Mouse (Mus musculus) lung, adult 2 months (tissue): Measurements from ENCODE around the gene Adamts12. TPM values are rescaled to one million over a fixed set of nuclear protein-coding genes. Genes with fewer than 3 reads are reported as not detected.

Experiments
- DNase-seq: peaks from one replicate; pipeline ENCODE4 v3.0.0; 2022
- H3K4me1 ChIP-seq: fragments of 200-500 bp; 2 replicates; pipeline ENCODE4 v1.6.1; 2011; ENCODE audit warnings: low read length; ENCODE audit not compliant: control insufficient read depth, insufficient read depth
- H3K4me3 ChIP-seq: fragments of 200-500 bp; replicated peaks from 2 replicates; pipeline ENCODE3; 2011; ENCODE audit warnings: low read depth, mild to moderate bottlenecking, control low read depth, low read length; ENCODE audit errors: extremely low read depth
- CTCF ChIP-seq: fragments of 200-500 bp; IDR thresholded peaks from 2 replicates; pipeline ENCODE4 v1.5.1; 2011; ENCODE audit warnings: mild to moderate bottlenecking, low read length, control low read depth; ENCODE audit not compliant: insufficient read depth
- POLR2A ChIP-seq: fragments of 200-500 bp; IDR thresholded peaks from 2 replicates; pipeline ENCODE4 v1.6.1; 2011; ENCODE audit warnings: low read depth, mild to moderate bottlenecking, control low read depth, low read length, borderline replicate concordance; ENCODE audit errors: extremely low read depth
- WGBS: fragments of 180-500 bp; shearing (Covaris S2); methylation state at CpG from one replicate; pipeline ENCODE4 v1.1.7; 2018; 5-methylcytosine and 5-hydroxymethylcytosine counted together
- polyA plus RNA-seq: library from polyadenylated mRNA; depleted of rRNA; stranded (reverse); fragments of >200 nt; gene quantifications from 2 replicates; pipeline ENCODE4 v1.2.3, GENCODE M21; 2012

Adamts12 gene
- polyA plus RNA-seq, 1 experiment, result 1.2 TPM

DNA sequence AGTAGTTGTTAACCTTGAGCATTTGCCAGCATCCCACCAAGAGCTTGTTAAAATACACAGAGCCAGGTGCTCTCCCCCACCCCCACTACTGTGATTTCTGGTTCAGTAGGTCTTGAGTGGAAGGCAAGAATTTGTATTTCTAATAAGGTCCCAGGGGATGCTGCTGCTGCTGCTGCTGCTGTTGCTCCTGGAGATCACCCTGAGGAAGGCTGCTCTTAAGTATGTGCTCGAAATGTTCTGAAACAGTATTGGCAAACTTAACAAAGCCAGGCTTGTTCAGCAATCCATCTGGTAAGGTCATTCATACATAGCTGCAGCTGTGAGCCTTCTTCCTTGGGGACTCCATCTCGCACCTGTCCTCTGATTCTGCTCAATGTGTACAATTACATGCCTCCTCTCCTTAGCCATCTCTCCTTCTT, 115.2 kb downstream of the Adamts12 start:
- Histone ChIP-seq H3K4me3 (no peak overlapping the region), H3K4me1 (no peaks in the 10 kb centered on the region)
- no peak for TF ChIP-seq CTCF
- TF ChIP-seq POLR2A, result no peak
- WGBS, result 59% methylated on average over 2 of the region's 2 CpGs
- no peak for DNase-seq

DNA sequence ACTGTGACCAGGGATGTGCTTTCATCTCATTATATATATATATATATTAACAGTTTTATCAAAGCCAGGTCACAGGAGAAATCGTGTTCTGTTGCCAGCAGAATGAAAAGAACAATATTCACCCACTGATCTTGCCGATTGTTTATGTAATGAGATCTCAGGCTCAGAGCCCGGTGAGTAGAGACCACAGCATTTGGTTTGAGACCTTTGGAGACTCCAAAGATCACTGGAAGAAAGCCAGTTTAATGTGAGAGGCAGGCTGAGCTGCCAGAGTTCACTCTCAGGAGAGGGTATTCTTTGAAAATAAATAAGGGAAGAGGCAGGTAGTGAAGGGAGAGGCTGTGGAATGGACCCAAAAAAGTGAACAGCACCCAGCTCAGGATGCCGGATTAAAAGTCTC, 122.1 kb downstream of the Adamts12 start:
- TF ChIP-seq CTCF (no peak), POLR2A (no peak)
- 54% methylated on average over 4 of the region's 4 CpGs for WGBS
- Histone ChIP-seq H3K4me1 (no peaks in the 10 kb centered on the region), H3K4me3 (no peak overlapping the region)
- no peak for DNase-seq

DNA sequence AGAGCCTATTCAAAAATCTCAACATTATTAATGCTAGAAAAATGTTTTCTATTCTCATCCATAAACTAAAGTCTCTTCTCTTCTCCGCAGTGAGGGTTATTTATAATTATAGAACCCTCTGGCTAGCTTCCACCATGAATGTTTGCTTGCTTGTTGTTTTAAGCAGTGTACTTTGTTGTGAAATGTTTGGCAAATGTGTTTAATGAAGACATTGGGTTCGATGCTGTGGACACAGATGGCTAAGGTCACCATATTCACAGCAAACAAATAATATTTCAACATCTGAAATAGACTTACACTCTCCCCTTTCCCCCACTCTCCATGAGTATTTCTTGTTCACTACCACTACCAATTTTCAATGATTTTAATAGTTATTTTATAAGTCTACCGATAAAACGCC, 125.9 kb downstream of the Adamts12 start:
- WGBS, result 73% methylated on average over 4 of the region's 4 CpGs
- DNase-seq, result no peak
- TF ChIP-seq CTCF, result no peak
- no peak for TF ChIP-seq POLR2A
- H3K4me3 ChIP-seq, result no peak overlapping the region
- H3K4me1 ChIP-seq, result no peaks in the 10 kb centered on the region

DNA sequence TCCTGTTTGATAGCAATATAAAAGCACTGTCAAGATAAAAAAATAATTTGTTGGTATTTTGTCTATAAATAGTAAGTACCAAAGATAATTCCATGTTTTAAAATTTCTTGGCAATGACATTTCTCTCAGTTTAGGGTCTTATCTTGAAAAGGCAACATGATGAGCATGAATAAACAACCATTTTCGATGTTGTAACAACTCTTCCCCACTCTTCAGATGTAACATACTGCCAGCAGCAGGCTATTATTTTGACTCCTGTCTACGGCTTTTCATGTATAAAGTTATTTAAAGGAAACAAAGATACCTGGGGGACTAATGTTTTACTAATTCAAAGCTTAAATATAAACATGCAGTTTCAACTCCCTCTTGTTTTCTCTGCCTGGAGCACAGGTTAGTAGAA, 128.2 kb downstream of the Adamts12 start:
- H3K4me3 ChIP-seq, result no peak overlapping the region
- no peak for TF ChIP-seq POLR2A
- TF ChIP-seq CTCF, result no peak
- H3K4me1 ChIP-seq, result no peaks in the 10 kb centered on the region
- 64% methylated on average over 2 of the region's 2 CpGs for WGBS
- DNase-seq, result no peak

DNA sequence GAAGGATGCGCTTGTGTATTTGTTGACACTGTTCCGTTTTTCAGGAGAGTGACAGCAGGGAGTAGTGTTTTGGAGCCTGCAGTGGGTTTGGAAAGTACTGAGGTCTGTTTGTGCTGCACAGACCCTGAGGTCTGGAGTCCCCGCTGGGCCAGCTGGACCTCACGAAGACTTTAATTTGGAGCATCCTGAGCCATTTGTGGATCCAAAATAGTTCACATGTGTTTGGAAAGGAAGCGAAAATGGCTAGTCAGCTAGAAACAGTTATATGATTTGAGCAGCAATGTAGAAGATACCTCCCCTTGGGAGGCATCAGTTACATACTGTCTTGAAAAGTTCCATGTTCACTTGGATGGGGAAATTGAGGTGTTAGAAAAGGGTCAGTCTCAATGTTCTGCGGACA, 132.5 kb downstream of the Adamts12 start:
- Histone ChIP-seq H3K4me1 (no peaks in the 10 kb centered on the region), H3K4me3 (no peak overlapping the region)
- DNase-seq, result no peak
- TF ChIP-seq CTCF, result no peak
- TF ChIP-seq POLR2A, result no peak
- WGBS, result 69% methylated on average over 6 of the region's 6 CpGs

DNA sequence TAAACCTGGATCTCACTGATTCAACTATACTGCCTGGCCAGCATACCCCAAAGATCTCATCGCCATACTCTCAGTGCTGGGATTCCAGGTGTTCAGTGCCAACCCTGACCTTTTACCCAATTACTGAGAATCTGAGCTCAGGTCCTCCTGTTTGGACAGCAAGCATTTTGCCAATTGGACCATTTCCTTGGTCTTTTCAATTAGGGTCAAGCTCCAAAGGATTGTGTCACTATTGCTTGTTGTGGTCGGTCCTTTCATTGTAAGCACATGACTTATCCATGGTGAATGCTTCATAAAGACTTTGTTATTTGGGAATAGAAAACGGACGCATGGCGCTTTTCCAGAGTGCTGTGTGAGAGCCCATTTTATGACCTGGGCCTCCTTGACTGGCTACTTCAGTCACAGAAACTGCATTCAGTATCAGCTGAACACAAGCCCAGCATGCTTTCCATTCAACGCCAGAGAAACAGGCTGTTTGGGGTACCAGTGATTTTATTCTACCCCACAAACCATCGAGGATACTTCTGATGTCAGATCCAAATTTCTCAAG, 133.7 kb downstream of the Adamts12 start:
- no peak overlapping the region for H3K4me3 ChIP-seq
- DNase-seq, result no peak
- TF ChIP-seq POLR2A, result no peak
- TF ChIP-seq CTCF, result no peak
- H3K4me1 ChIP-seq, result no peaks in the 10 kb centered on the region
- 84% methylated on average over 7 of the region's 7 CpGs for WGBS

DNA sequence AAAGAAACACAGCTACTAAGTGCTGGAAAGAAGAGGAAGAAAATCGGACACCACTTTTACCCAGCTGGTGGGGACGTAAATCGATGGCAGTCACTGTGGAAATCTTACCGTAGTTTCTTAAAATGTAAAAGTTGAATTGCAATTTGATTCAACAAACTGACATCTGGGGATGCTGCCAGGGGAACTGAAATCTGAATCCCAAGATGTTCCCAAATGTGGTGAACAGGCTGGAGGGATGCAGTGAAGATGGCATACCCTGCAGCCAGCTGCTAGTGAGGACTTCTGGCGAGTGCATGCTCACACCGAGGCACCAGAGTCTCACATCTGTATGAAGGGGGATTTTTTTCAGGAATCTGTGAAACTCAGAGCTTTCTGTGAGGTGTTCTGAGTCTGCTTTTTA, 138.5 kb downstream of the Adamts12 start:
- Histone ChIP-seq H3K4me1 (no peaks in the 10 kb centered on the region), H3K4me3 (no peak overlapping the region)
- no peak for DNase-seq
- TF ChIP-seq CTCF (no peak), POLR2A (no peak)
- 73% methylated on average over 6 of the region's 6 CpGs for WGBS

DNA sequence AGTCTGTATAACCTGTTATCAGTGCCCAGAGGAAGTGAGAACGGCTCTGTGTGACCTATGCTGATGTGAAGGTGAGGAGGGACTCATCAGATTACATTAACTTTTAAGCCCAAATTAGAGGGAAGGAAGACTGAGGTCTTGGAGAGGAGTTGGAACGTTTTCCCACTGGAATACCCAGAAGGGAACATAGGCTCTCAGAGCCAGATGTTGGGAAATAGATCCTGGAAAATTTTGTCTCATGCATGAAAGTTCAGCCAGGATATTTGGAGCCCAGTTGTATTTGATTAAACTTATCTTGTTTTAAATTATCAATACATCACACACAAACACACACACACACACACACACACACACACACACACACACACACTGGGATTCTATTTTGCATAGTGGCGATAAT, 140.3 kb downstream of the Adamts12 start:
- DNase-seq, result no peak
- no peak for TF ChIP-seq POLR2A
- TF ChIP-seq CTCF, result no peak
- no peaks in the 10 kb centered on the region for H3K4me1 ChIP-seq
- no peak overlapping the region for H3K4me3 ChIP-seq
- WGBS, result 63% methylated on average over 3 of the region's 3 CpGs

DNA sequence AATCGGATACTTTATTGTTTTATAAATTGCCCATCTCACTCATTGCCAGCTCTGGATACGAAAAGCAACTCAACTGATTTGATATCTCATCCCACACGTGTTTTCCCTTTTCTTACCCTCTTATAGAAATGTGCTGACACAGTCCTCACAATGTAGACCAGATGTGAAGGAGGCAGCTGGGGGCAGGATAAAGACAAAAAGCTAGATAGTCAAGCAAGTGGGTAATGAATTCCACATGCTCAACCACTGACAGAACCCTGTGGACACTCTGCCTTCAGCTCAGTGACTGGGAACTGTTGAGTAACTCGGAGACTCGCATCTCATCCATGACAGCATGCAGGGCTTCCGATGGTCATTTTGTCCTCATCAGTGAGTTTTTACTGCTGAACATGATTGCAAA, 146.4 kb downstream of the Adamts12 start:
- Histone ChIP-seq H3K4me3 (no peak overlapping the region), H3K4me1 (no peaks in the 10 kb centered on the region)
- TF ChIP-seq POLR2A, result no peak
- no peak for DNase-seq
- 75% methylated on average over 6 of the region's 6 CpGs for WGBS

DNA sequence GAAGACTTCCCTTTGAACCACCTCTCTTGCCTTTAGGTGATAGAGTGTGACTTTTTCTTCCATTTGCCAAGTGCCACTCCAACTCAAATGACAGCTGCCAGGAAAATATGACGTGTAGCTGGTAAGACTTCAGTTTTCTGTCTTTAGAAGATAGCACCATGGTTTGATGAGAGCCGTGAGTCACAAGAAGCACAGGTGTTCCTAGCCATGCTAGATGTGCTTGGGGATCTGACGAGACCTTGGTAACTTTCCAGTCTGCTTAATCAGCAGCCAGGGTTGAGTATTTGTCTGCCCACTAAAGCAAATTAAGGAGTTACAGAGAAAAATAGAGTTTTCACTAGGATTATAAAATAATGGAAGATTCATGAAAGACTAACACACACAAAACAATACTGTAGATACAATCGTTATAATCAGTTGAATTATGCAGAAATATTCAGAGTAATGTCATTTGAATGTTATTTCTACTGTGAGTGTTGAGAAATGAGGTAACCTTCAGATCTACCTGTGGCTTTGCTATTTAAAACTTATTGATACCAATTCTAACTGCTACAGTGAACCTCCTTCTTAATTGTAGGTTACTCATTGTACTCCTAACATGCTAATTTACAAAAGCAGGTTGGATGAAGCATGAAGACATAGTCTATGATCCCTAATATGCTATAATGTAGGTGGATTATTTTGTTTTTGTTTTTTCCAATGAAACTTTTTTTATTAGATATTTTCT, 169.5 kb downstream of the Adamts12 start:
- no peaks in the 10 kb centered on the region for H3K4me1 ChIP-seq
- no peak overlapping the region for H3K4me3 ChIP-seq
- DNase-seq, result no peak
- 73% methylated on average over 4 of the region's 4 CpGs for WGBS
- TF ChIP-seq POLR2A (no peak), CTCF (no peak)
